Mouse (Mus musculus): ENCODE measurements at regions not wholly inside any gene's neighbourhood (a gene's known extent, or its start where the extent isn't known, plus 50 kb on each side); places are given as distances from the start of the nearest gene placed in this dataset.

GRCm38 (mm10) chr10:66912440-66912839 is 183.5 kb upstream of the Jmjd1c start:
- no peak for DNase-seq

GRCm38 (mm10) chr10:66913187-66913586 is 182.7 kb upstream of the Jmjd1c start:
- no peak for DNase-seq

- DNase-seq: peak; percentile 45 to 58
Measured at GRCm38 (mm10) chr10:66913627-66914026, 182.3 kb upstream of the Jmjd1c start.

- peak; percentile 31 to 46 for DNase-seq
Measured at GRCm38 (mm10) chr10:66914288-66914975, 181.5 kb upstream of the Jmjd1c start.

- DNase-seq: no peak
Measured at GRCm38 (mm10) chr10:66915801-66916200, 180.1 kb upstream of the Jmjd1c start.

GRCm38 (mm10) chr10:66917725-66918124 is 178.2 kb upstream of the Jmjd1c start:
- DNase-seq: no peak

- no peak for DNase-seq
Measured at GRCm38 (mm10) chr10:66918713-66919112, 177.2 kb upstream of the Jmjd1c start.

GRCm38 (mm10) chr10:66919953-66920760 is 175.8 kb upstream of the Jmjd1c start:
- DNase-seq: peak; percentile 84 to 88

GRCm38 (mm10) chr10:66920761-66921684 is 174.9 kb upstream of the Jmjd1c start:
- peak; percentile 93 to 96 for DNase-seq

- no peak for DNase-seq
Measured at GRCm38 (mm10) chr10:66921776-66922175, 174.1 kb upstream of the Jmjd1c start.

- DNase-seq: no peak
Measured at GRCm38 (mm10) chr10:66922314-66922713, 173.6 kb upstream of the Jmjd1c start.

GRCm38 (mm10) chr10:66923947-66924346 is 172.0 kb upstream of the Jmjd1c start:
- DNase-seq: no peak

GRCm38 (mm10) chr10:66924418-66924817 is 171.5 kb upstream of the Jmjd1c start:
- no peak for DNase-seq

GRCm38 (mm10) chr10:66925553-66926127 is 170.3 kb upstream of the Jmjd1c start:
- no peak for DNase-seq

- no peak for DNase-seq
Measured at GRCm38 (mm10) chr10:66927651-66928050, 168.3 kb upstream of the Jmjd1c start.

- no peak for DNase-seq
Measured at GRCm38 (mm10) chr10:66928211-66928990, 167.5 kb upstream of the Jmjd1c start.

GRCm38 (mm10) chr10:66930563-66930962 is 165.4 kb upstream of the Jmjd1c start:
- no peak for DNase-seq

- DNase-seq: no peak
Measured at GRCm38 (mm10) chr10:66931505-66931904, 164.4 kb upstream of the Jmjd1c start.

- no peak for DNase-seq
Measured at GRCm38 (mm10) chr10:66932544-66932943, 163.4 kb upstream of the Jmjd1c start.

- DNase-seq: no peak
Measured at GRCm38 (mm10) chr10:66933689-66934088, 162.2 kb upstream of the Jmjd1c start.

GRCm38 (mm10) chr10:66935731-66936130 is 160.2 kb upstream of the Jmjd1c start:
- DNase-seq: no peak

- DNase-seq: no peak
Measured at GRCm38 (mm10) chr10:66937116-66937515, 158.8 kb upstream of the Jmjd1c start.

Data from cerebellum, postnatal 14 days (tissue).